18 mouse cellular contexts compared by ENCODE assay signal in the genomic region with DNA sequence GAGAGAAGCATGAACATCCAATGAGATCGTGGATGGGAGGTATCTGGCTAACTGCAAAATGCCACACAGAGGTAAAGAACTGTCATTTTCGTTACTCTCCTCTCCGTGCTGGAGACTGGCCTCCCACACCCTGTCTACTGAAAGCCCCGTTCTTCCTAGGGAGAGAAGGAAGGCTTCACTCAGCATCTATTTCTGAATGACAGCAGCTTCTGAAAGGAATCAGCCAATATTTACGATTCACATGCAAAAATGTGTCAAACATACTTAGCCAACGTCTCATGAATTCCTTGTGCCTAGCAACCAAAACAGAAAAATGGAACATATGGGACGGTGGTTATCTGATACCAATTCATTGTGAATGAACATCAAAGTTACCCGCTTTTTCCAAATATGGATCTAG. TPM values are rescaled to one million over a fixed set of nuclear protein-coding genes. Genes with fewer than 3 reads are reported as not detected.
"Had no signal": no experiment of that assay in that cellular context is flagged by ENCODE, and none has a peak within 500 bp of the region (broad histone marks: within the 10 kb centered on the region; RNA-seq: fewer than 3 reads in every experiment).

No protein-coding gene starts in this region.

- H3K36me3 ChIP-seq: limb, embryonic 12.5 days; liver, embryonic 13.5 days; lung, embryonic 15.5 days; stomach, embryonic 15.5 days had no signal

- H3K27ac ChIP-seq: limb, embryonic 12.5 days; liver, embryonic 13.5 days; lung, embryonic 15.5 days; macrophage; stomach, embryonic 15.5 days had no signal

- DNase-seq: kidney, adult 8-10 months; kidney, postnatal 25 days; layer of hippocampus, adult 9-11 months; liver; liver, embryonic 13.5 days; liver, postnatal 0 days; lung, postnatal 14 days; thymus, adult 2 months; thymus, postnatal 25 days had no signal

- H3K9ac ChIP-seq: limb, embryonic 12.5 days; liver, embryonic 13.5 days; liver, postnatal 0 days; lung, embryonic 15.5 days; stomach, embryonic 15.5 days had no signal

- H3K4me1 ChIP-seq: limb, embryonic 12.5 days; liver, embryonic 13.5 days; lung, embryonic 15.5 days; megakaryocyte, embryonic 14.5 days; stomach, embryonic 15.5 days had no signal

- ATAC-seq: liver, postnatal 0 days had no signal

- H3K4me3 ChIP-seq: limb, embryonic 12.5 days; liver, embryonic 13.5 days; lung, embryonic 15.5 days; megakaryocyte, embryonic 14.5 days; stomach, embryonic 15.5 days had no signal

- H3K27me3 ChIP-seq: limb, embryonic 12.5 days; liver, embryonic 13.5 days; lung, embryonic 15.5 days; megakaryocyte, embryonic 14.5 days; stomach, embryonic 15.5 days had no signal

- H3K4me2 ChIP-seq: limb, embryonic 12.5 days; liver, embryonic 13.5 days; lung, embryonic 15.5 days; midbrain, embryonic 11.5 days; stomach, embryonic 15.5 days had no signal

- H3K9me3 ChIP-seq: limb, embryonic 12.5 days; liver, embryonic 13.5 days; lung, embryonic 15.5 days; megakaryocyte, embryonic 14.5 days; stomach, embryonic 15.5 days had no signal

RNA-seq across cellular contexts. Expression of gene Gjd2, which starts 15.9 kb away (rescaled TPM):
- polyA plus RNA-seq: limb, embryonic 12.5 days; liver, embryonic 13.5 days; liver, postnatal 0 days; macrophage; spleen, adult 2 months; urinary bladder, adult 2 months had no signal

RNA-seq across cellular contexts. Expression of gene Actc1, which starts 55.9 kb away (rescaled TPM):
- total RNA-seq: left cerebral cortex, postnatal 36 days had no signal
- polyA plus RNA-seq: macrophage had no signal
